Mouse (Mus musculus) kidney, postnatal 10 days (tissue): ENCODE results near the gene Wdr77.
A peak's percentile ranks its signal among the peaks of the same experiment; 100 is the strongest.
"Not testable (repeated sequence)": the region's sequence is repeated elsewhere in the genome, so short reads cannot be mapped to it uniquely, and the experiment has no call there.

Experiments
- DNase-seq: peaks from one replicate; pipeline ENCODE4 v3.0.0; 2021; ENCODE audit warnings: mixed read lengths

Wdr77 gene

GRCm38 (mm10) chr3:105958974-105959580, at the start of gene Wdr77:
Wdr77 (plus strand) TSS chr3:105959369.
- peak; percentile 98 for DNase-seq

GRCm38 (mm10) chr3:105910519-105911190, 48.5 kb upstream of the Wdr77 start:
- DNase-seq = no peak

DNA sequence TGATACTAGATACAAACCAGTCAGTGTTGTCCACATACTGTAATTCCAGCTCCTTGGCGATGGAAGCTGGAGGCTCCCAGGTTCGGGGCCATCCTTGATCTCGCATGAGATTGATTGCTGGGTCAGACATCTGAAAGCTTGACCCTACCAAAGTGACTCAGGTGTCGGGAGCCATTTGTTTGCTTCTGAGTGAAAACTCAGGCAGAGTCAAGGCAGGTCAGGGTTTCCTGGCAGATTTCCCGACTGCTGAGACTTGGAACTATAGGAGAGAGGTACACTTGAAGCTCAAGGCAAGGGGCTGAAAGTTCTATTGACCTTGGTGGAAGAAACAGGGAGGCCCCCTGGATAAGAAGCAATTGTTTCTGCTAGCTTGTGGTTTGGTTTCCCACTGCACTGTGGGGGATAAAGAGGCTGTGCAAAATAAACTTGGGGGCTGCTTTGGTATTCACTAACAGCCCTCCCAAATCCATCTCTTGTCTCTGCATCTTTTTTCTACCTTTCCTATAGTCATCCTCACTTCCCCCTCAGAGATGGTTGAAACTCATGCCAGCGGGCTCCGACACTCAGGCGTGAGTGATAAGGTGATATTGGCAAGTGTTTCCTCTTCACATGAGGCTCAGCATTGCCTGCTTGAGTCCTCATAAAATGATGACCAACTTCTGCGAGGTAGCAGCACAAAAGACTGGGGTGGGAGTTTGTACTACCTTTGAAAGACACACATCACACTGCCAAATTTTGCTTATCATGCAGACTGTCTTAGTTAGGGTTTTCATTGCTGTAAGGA, 46.9 kb upstream of the Wdr77 start:
- no peak for DNase-seq

- DNase-seq = no peak
Observed at GRCm38 (mm10) chr3:105913839-105914681, 45.1 kb upstream of the Wdr77 start.

DNA sequence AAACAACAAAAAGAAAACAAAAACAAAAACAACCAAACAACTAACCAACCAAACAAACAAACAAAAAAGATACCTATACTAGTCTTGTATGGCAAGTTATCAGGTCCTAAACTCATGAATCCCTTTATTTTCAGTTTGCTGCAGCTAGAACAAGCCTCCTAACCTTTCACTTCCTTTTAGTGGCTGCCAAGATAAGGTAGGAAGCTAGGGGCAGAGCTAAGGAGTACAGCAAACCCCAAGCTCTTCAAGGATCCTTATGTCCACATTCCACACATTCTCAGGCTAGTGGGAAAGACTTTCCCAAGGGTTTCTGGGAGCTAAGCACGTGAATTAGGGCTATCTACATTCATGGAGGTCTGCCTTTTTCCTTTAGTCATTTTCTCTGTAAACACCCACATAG, 43.9 kb upstream of the Wdr77 start:
- no peak for DNase-seq

DNA sequence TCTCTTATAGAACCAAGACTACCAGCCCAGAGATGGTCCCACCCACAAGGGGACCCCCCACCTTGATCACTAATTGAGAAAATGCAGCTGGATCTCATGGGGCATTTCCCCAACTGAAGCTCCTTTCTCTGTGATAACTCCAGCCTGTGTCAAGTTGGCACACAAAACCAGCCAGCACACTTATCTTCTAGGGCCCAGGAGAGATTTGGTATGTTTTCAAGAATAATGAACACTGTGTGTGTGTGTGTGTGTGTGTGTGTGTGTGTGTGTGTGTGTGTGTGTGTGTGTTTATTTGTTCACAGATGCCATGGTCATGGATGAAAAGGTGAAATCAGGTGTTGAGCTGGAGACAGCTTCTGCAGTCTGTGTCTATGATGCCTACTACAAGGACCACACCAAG, 42.7 kb upstream of the Wdr77 start:
- DNase-seq = not testable (repeated sequence)

GRCm38 (mm10) chr3:105917656-105918354, 41.4 kb upstream of the Wdr77 start:
- no peak for DNase-seq

DNA sequence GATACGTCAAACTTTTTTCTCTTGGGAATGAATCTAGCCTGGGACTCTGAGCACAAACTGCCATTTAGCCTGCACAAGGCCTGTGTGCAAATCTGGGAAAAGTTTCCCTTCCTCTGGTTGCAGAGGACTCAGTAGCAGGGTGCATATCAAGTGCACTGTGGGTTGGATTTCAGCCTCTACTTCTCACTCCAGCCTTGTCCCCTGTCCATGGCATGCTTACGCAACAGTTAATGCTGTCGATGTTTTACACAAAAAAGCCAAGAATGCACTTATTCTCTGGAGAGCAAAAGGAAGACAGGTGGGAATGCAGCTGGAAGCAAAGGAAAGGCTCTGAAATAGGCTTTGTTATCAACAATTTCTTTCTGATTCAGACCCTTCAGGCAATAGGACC, 40.8 kb upstream of the Wdr77 start:
- DNase-seq = no peak

- not testable (repeated sequence) for DNase-seq
Observed at GRCm38 (mm10) chr3:105920743-105921142, 38.4 kb upstream of the Wdr77 start.

DNA sequence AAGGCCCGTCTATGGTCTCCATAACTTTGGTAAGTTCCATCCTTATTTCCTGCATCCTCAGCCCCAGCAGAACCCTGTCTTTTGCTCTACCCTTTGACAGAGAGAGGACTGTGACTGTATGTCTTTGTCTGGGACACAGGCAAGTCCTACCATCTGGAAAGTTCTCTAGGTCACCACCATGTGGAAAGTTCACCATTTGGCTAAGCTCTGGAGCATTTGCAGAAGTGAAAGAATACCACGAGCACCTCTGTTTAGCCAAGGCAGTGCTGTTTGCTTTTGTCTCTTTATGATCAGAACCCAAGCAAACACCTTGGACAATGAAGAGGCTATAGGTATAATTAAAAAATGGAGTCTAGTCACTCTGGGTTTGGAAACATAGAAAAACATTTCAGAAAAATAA, 37.2 kb upstream of the Wdr77 start:
- no peak for DNase-seq

GRCm38 (mm10) chr3:105924616-105925015, 34.6 kb upstream of the Wdr77 start:
- no peak for DNase-seq

GRCm38 (mm10) chr3:105927561-105928194, 31.5 kb upstream of the Wdr77 start:
- DNase-seq = no peak

- no peak for DNase-seq
Observed at GRCm38 (mm10) chr3:105928195-105928569, 31.0 kb upstream of the Wdr77 start.

- DNase-seq = no peak
Observed at GRCm38 (mm10) chr3:105928781-105929180, 30.4 kb upstream of the Wdr77 start.

GRCm38 (mm10) chr3:105929821-105930220, 29.3 kb upstream of the Wdr77 start:
- no peak for DNase-seq

DNA sequence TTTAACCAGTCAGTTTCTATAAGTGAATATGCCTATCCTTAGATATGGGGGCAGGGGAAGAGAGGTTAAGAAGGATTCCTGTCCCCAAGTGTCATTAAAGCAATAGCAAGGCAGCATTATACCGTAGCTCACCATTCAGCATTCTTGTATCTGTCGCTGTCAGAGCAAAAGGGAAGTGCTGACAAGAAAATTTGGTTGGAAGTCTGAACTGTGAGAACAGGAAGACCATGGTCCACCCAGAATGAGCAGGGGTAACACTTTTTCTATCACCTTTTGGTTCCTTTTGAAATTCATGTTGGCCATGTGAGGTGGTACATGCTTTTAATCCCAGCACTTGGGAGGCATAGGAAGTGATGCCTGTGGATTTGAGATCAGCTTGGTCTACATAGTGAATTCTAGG, 28.1 kb upstream of the Wdr77 start:
- no peak for DNase-seq

GRCm38 (mm10) chr3:105932240-105933071, 26.7 kb upstream of the Wdr77 start, which contains the start of gene I830077J02Rik:
I830077J02Rik (minus strand) TSS chr3:105932664.
- no peak for DNase-seq

GRCm38 (mm10) chr3:105933926-105934325, 25.2 kb upstream of the Wdr77 start:
- DNase-seq = no peak

DNA sequence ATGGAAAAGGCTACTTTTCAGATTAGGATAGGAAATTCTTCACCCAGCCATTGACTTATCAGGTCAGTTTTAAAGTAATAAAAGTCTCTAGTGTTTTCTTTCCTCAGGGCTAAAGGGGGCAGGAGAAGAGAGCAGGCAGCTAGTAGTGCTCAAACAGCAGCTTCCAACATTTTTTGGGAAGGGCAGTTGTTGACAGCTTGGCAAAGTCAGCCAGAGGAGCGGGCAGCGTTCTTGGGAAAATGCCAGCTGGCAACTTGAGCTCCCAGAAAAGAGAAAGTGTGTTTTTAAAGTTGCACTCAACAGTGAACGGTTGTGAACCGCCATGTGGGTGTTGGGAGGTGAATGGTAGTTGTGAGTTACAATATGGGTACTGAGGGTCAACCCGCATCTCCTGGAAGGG, 24.1 kb upstream of the Wdr77 start:
- peak; percentile 73 for DNase-seq

GRCm38 (mm10) chr3:105936111-105936510, 23.1 kb upstream of the Wdr77 start:
- DNase-seq = no peak

GRCm38 (mm10) chr3:105951348-105951747, 7.8 kb upstream of the Wdr77 start:
- no peak for DNase-seq
